Mouse (Mus musculus) testis, adult 2 months (tissue): Measurements from ENCODE around the gene Chka. TPM values are rescaled to one million over a fixed set of nuclear protein-coding genes. Genes with fewer than 3 reads are reported as not detected.

Experiments used
- H3K27ac ChIP-seq: fragments of 200-500 bp; 2 replicates; pipeline ENCODE4 v1.5.1; 2012; ENCODE audit warnings: low read depth, low read length; ENCODE audit not compliant: control insufficient read depth, insufficient read depth
- H3K27me3 ChIP-seq: fragments of 200-500 bp; 2 replicates; pipeline ENCODE4 v1.6.1; 2012; ENCODE audit warnings: mild to moderate bottlenecking, low read length, moderate library complexity; ENCODE audit not compliant: control insufficient read depth, insufficient read depth
- H3K36me3 ChIP-seq: fragments of 200-500 bp; 2 replicates; pipeline ENCODE4 v1.6.1; 2012; ENCODE audit warnings: mild to moderate bottlenecking, low read length; ENCODE audit not compliant: control insufficient read depth, insufficient read depth
- H3K4me1 ChIP-seq: fragments of 200-500 bp; 2 replicates; pipeline ENCODE4 v1.6.1; 2012; ENCODE audit warnings: low read length; ENCODE audit not compliant: control insufficient read depth, insufficient read depth
- H3K4me3 ChIP-seq: fragments of 200-500 bp; 2 replicates; pipeline ENCODE4 v1.5.1; 2012; ENCODE audit warnings: low read depth, mild to moderate bottlenecking, low read length, moderate library complexity, mixed read lengths; ENCODE audit not compliant: control insufficient read depth
- CTCF ChIP-seq: fragments of 200-500 bp; IDR thresholded peaks from 2 replicates; pipeline ENCODE4 v1.5.1; 2012; ENCODE audit warnings: low read depth, mild to moderate bottlenecking, inconsistent platforms, low read length, moderate library complexity; ENCODE audit not compliant: control insufficient read depth, insufficient read depth, insufficient replicate concordance
- POLR2A ChIP-seq: fragments of 200-500 bp; IDR thresholded peaks from 2 replicates; pipeline ENCODE4 v1.6.1; 2012; ENCODE audit warnings: low read depth, mild to moderate bottlenecking, inconsistent platforms, low read length, moderate library complexity; ENCODE audit not compliant: control insufficient read depth
- polyA plus RNA-seq: library from polyadenylated mRNA; depleted of rRNA; stranded (reverse); fragments of >200 nt; gene quantifications from 2 replicates; pipeline ENCODE4 v1.2.3, GENCODE M21; 2012

The Chka gene
- polyA plus RNA-seq, 1 experiment, result 85.7 TPM

GRCm38 (mm10) chr19:3840685-3841084 is 10.9 kb upstream of the Chka start:
- Histone ChIP-seq H3K36me3 (no peaks in the 10 kb centered on the region), H3K4me3 (no peak overlapping the region), H3K27ac (no peak overlapping the region), H3K4me1 (peaks cover 10% of the 10 kb centered on the region), H3K27me3 (no peaks in the 10 kb centered on the region)
- TF ChIP-seq POLR2A (no peak), CTCF (no peak)

- H3K36me3 ChIP-seq, result no peaks in the 10 kb centered on the region
- H3K27ac ChIP-seq, result peak overlapping the region; percentile 74
- H3K4me1 ChIP-seq, result peaks cover 10% of the 10 kb centered on the region
- H3K27me3 ChIP-seq, result no peaks in the 10 kb centered on the region
- H3K4me3 ChIP-seq, result no peak overlapping the region
- TF ChIP-seq CTCF (no peak), POLR2A (no peak)
Observed at GRCm38 (mm10) chr19:3842359-3843148, 9.0 kb upstream of the Chka start.

- TF ChIP-seq POLR2A (no peak), CTCF (no peak)
- H3K36me3 ChIP-seq, result no peaks in the 10 kb centered on the region
- no peak overlapping the region for H3K4me3 ChIP-seq
- no peak overlapping the region for H3K27ac ChIP-seq
- no peaks in the 10 kb centered on the region for H3K27me3 ChIP-seq
- H3K4me1 ChIP-seq, result peaks cover 10% of the 10 kb centered on the region
Observed at GRCm38 (mm10) chr19:3843629-3844028, 7.9 kb upstream of the Chka start.

GRCm38 (mm10) chr19:3844836-3845235 is 6.7 kb upstream of the Chka start:
- no peaks in the 10 kb centered on the region for H3K27me3 ChIP-seq
- H3K27ac ChIP-seq, result no peak overlapping the region
- H3K36me3 ChIP-seq, result no peaks in the 10 kb centered on the region
- H3K4me1 ChIP-seq, result peaks cover 10% of the 10 kb centered on the region
- H3K4me3 ChIP-seq, result no peak overlapping the region
- no peak for TF ChIP-seq POLR2A
- no peak for TF ChIP-seq CTCF

GRCm38 (mm10) chr19:3845339-3845738 is 6.2 kb upstream of the Chka start:
- H3K4me1 ChIP-seq, result peaks cover 12% of the 10 kb centered on the region
- H3K27me3 ChIP-seq, result no peaks in the 10 kb centered on the region
- H3K36me3 ChIP-seq, result no peaks in the 10 kb centered on the region
- peak overlapping the region; percentile 24 for H3K27ac ChIP-seq
- no peak for TF ChIP-seq POLR2A
- TF ChIP-seq CTCF, result no peak
- H3K4me3 ChIP-seq, result no peak overlapping the region

GRCm38 (mm10) chr19:3845803-3846406 is 5.7 kb upstream of the Chka start:
- Histone ChIP-seq H3K36me3 (no peaks in the 10 kb centered on the region), H3K27ac (0 out of 2 replicates have a peak overlapping the region, but pooled peaks have one; percentile 9), H3K4me1 (peaks cover 14% of the 10 kb centered on the region), H3K27me3 (no peaks in the 10 kb centered on the region), H3K4me3 (no peak overlapping the region)
- TF ChIP-seq CTCF (no peak), POLR2A (no peak)

GRCm38 (mm10) chr19:3846676-3847604 is 4.6 kb upstream of the Chka start:
- Histone ChIP-seq H3K27me3 (no peaks in the 10 kb centered on the region), H3K27ac (0 out of 2 replicates have a peak overlapping the region, but pooled peaks have one; percentile 4), H3K36me3 (no peaks in the 10 kb centered on the region), H3K4me1 (peaks cover 17% of the 10 kb centered on the region), H3K4me3 (no peak overlapping the region)
- TF ChIP-seq CTCF (no peak), POLR2A (no peak)
